Mouse (Mus musculus) urinary bladder, postnatal 36 days (tissue): ENCODE data around the gene Frmd4a.

Experiments used
- DNase-seq, 2 experiments: peaks; one replicate each; pipeline ENCODE4 v3.0.0; 2022; ENCODE audit warnings: low spot score in 2 of 2, mixed read lengths in 1 of 2

The Frmd4a gene

DNA sequence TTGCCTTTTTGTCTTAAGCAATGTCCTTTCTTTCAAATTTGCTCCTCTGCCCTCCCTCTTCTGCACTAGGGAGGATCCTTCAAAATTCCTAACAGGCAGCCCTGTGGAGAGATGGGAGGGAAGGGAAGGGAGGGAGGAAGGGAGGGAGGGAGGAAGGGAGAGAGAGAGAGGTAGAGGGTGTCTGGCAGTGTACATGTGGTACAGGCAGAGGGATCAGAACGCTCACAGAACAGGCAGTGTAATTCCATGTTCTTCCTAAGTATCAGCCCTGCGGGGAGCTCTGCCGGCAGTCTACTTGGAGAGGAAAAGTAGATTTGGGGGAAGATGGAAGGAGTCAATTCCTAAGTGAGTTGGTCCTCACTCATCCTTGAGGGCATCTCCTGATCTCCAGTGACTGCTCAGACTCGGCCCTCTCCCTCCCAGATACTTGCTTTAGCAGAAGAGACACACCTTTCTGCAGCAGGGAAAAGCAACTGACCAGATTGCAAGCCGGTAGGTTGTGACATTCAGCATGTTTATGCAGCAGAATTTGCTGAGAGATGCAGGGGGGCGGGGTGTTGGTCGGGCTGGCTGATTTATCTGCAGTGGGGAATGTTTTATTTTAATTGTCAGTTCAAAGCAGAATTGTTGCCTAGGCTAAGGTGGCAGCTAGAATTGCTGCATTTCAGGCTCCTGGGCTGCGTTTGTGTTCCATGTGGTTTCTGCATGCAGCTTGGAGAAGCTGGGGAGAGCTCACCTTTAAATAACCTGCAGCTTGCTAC lies at the start of gene Frmd4a:
Gene Frmd4a, plus strand, starts transcription at position 190 of the 761 bp plus-strand sequence.
- peak in 1 of 2 experiments; percentile 2 for DNase-seq

- DNase-seq, result no peak
These were observed 28.6 kb upstream of the Frmd4a start for GRCm38 (mm10) chr2:3988876-3989275.

DNA sequence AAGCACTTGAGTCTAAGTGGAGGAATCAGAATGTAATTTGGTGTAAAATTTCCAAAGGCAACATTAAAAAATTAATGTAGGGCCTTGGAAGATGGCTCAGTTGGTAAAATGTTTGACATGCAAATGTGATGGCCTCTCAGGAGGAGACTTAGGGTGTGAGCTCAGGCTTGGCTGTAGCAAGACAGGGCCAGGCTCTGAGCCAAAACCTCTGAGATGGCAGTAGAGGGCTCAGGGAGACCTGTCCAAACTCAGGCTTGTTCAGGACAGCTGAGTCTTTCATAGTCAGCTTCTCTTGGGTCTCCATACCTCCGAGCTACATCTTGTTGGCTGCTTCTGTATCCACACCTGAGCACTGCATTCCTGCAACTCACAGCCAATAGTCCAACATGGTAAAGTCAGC lies 27.1 kb upstream of the Frmd4a start:
- no peak for DNase-seq

- no peak for DNase-seq
These were observed 937 bp downstream of the Frmd4a start for GRCm38 (mm10) chr2:4018431-4018876.

DNA sequence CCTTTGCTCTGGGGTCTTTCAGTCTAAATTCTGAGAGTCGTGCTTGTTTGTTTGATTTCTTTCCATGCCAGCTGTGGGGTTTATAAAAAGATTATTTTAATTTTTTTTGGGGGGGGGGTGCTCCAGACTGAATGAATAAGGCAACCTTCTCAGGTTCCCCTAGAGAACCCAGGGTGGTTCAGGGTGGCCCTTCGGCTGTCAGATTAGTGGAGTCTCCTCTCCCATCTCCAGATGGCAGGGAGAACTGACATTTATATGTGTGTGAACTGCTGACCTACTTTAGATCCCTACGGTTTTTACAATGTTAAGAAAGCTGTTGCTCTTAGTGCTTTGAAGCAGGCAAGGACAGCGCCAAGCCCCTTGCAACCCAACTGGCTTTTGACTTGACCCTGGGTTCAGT lies 1.4 kb downstream of the Frmd4a start:
- DNase-seq, result no peak

GRCm38 (mm10) chr2:4024927-4025326 lies 7.4 kb downstream of the Frmd4a start:
- DNase-seq, result no peak

DNA sequence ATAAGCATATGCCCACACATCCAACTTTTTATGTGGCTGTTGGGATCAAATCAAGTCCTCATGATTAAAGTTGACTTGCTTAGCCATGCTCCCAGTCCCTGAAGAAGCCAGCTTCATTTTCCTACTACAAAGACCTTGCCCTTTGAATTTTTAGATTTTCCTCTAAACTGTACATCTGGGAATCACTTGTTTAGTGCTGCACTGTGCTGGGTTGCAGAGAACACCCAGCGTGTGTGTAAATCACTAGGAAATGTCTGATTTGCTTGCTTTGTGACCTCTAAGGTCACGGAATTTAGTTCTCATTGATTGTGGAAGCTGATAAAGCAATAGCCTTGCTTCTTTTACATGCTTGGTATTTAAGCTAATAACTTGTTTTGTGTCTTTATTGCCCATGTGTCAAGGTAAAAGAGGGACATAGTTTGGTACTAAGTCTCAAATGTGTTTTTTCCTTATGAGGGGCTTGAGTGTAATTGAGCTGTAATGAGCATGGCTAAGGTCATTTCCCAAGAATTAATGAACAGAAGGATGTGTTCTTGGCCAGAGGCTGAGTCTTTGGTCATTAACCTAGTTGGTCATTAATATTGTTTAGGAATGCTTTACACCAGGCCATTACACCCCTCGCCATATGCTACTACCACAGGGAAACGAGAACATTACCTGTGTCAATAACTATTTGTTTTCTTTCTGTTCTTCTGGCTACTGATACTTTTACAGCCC lies 11.7 kb downstream of the Frmd4a start:
- no peak for DNase-seq

DNA sequence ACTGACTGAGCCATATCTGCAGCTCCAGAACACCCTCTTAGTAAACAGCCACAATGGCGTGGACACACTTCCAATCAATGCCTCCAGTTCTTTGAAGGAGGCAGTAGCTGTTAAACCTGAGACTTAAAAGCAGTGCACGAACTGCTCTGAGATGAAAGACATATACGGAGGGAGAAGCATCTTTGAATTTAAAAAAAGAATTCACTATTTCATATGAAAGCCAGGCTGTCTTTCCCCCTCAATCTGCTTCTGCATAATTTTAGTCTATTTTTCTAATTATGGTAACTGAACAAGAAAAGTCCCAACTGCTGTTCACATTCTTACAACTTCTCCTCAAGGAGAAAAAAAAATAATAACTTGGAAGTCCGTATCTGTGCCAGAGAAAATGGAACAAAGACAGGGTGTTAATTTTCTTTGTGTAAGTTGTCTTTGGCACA lies 18.7 kb downstream of the Frmd4a start:
- no peak for DNase-seq

- DNase-seq, result no peak
These were observed 19.2 kb downstream of the Frmd4a start for GRCm38 (mm10) chr2:4036651-4037117.

DNA sequence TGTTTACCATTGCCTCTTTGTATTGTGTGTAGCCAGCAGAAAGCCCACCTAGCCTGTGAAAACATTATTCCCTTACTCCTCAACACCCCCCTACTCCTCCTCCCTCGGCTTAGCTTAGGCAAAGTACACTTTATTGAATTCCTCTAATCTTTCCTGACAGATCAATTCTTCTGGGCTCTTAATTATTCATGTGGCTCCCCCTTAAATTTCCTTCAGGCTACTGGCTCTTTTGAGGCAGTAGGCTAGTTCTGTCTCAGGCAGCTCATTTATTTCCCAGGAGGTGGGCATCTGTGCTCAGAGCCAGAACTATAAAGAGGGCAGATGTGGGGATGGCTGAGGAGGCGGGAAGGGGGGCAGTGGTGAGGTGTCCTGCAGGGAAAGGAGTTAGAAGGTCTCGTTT lies 24.5 kb downstream of the Frmd4a start:
- DNase-seq, result no peak

- DNase-seq, result no peak
These were observed 38.0 kb downstream of the Frmd4a start for GRCm38 (mm10) chr2:4055481-4055880.

- no peak for DNase-seq
These were observed 43.2 kb downstream of the Frmd4a start for GRCm38 (mm10) chr2:4060675-4061074.

DNA sequence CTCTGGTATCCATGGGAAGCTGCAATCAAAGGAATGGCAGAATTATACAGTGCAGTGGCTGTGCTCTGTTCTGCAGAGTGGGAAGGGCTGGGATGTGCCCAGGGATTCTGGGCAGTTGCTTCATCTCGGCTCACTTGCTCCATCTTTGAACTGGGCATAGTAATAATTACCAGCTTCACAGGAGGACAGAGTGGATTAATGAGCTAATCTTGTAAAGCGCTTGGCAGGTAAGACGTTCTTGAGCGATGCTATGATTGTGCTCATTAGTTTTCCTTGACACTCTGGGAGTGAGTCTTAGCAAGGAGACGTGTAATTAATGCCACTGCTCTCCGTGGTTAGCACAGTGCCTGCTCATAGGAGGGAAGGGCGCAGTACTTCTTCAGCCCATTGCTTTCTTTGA lies 54.3 kb downstream of the Frmd4a start:
- DNase-seq, result no peak

GRCm38 (mm10) chr2:4083877-4084276 lies 66.4 kb downstream of the Frmd4a start:
- peak in 1 of 2 experiments; percentile 9 for DNase-seq

DNA sequence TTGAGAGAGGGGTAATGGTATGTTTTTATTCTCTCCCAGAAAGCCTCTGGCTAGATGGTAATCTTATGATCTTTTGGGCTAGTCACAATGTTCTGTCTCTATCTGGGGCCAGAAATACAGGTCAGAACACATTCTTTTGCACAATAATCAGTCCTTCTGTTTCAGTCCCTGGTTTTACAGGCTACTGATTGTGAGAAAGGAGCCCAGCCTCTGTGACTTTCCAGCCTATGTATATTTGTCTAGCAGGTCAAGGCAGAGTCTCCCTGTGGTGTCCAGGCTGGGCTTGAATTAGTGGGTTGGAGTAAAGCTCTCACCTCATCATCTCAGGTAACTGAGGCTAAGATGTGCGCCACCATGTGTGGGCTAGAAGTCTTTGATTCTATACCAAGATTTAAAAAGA lies 80.1 kb downstream of the Frmd4a start:
- peak; percentile 23 to 36 for DNase-seq

DNA sequence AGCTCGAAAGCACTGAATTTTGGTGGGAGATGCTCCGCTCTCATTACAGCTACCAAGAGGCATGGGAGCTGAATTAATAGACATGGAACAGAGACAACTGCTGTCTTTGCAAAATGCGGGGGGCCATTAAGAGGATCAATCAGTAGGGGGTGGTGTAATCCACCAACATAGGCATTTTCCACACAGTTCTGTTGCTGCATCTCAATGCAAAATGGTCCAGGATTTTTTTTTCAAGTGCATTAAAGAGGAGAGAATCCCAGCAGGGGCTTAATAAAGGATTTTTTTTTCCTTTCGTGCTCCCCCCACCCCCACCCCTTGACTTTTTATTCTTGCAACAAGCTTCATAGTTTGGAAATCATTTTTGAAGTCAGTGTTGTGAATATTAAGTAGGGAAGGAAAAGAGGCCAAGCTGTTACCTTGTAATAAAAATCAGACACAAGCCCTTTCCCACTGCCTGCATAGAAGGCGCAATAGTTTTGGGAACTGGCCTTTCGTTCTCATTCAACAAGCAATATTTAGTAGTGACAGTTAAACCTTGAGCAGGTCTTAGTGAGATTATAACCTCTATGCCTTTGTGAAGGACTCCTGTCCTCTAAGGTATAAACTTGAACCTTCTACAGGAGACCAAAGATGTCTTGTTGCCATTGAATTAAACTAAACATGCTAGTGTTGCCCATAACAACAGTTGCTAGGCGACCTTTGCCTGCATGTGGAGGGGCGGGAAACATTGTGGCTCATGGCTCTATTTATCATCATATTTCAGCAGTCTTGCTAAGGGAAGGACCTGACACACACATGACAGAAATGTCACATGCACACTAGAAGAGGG lies 81.6 kb downstream of the Frmd4a start:
- no peak for DNase-seq

GRCm38 (mm10) chr2:4099777-4100104 lies 82.2 kb downstream of the Frmd4a start:
- no peak for DNase-seq

DNA sequence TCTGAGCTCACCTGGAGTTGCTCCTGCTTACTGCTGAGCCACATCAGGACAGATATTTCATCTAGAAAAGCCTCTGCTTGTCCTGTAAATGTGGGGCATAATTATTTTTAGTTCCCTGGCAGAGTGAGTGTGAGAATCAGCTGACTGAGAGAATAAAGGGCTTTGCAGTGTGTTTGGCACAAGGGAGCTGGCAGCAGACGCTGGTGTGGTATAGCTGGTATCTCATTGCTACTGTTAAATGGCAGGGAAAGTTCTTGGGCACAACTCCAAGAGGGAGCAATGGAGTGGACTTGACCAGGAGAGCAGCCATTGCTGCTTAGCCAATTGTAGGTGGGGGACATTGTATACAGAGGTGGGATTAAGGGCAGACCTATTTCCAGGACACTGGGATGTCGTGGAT lies 83.9 kb downstream of the Frmd4a start:
- DNase-seq, result no peak

DNA sequence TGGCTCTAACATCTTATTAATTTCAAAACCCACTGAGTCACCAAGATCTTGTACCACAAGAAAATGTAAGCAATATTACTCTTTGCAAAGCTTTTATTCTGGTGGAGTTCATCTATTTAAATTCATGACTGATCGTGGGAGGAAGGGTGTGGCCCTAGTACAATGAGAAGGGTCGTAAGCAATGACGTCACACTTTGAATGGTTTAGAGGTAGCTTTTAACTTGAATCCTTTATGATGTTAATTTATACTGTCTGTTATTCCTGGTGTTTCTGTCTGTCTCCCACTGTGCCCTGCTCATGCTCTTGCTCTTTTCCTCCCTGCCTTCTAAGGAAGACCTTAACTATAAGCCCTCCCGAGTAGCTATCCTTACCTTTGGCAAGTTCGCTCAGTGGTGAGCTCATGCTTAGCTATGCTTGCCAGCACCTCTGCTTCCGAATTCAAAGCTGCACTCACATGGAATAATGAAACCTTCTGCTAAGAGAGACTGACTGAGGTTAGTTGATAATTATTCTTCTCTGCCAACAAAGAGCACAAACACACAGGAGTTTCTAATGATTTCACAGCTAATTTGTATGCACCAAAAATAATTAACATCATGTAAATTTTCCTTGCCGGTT lies 95.9 kb downstream of the Frmd4a start:
- DNase-seq, result no peak

GRCm38 (mm10) chr2:4119678-4120458 lies 102.4 kb downstream of the Frmd4a start:
- DNase-seq, result no peak

DNA sequence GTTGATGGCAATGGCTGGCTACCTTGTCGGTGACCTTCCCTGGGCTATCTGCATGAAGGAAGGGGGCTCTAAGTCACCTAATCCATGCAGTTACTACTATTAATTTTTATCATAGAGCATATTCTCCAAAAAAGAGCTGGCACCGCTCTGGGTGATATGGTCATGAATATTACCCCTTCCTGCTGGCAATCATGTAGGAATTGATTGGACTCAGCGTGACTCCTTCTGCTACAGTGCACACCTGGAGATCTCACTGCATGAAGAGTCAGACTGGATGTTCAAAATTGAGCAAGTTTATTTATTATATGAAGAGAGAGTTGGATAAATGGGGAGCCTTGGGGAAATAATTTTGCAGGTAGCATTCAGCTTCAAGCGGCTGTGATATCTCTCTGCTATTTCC lies 113.7 kb downstream of the Frmd4a start:
- no peak for DNase-seq
